Mouse (Mus musculus): ENCODE data around the gene Phf6.

DNA sequence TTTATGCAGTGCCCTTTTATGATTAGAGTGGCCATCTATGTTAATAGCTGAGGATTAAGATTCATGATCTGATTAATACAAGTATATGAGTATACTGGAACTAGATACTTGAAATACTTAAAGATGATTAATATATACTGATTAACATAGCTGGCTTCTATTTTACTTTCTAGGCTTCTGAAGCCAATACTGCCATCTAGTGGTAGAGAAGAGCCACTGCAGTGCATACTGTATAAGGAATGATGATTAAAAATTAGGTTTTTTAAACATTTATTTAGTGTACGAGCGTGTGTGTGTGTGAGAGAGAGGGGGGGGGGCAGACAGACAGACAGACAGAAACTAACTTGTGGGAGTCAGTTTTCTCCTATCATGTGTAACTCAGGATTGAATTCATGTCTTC lies 22.4 kb downstream of the Phf6 start:
- TF ChIP-seq CTCF (IDR thresholded peaks at IDR 0.05; ENCODE audit: borderline replicate concordance, extremely low read depth, insufficient read depth, insufficient read length) (no peak), POLR2A (IDR thresholded peaks at IDR 0.05; ENCODE audit: borderline replicate concordance, extremely low read depth, insufficient read depth, insufficient read length, poor library complexity, severe bottlenecking) (no peak)

Measured in brain, embryonic 14.5 days (tissue).